Mouse (Mus musculus): ENCODE measurements around the gene Lmcd1. TPM values are rescaled to one million over a fixed set of nuclear protein-coding genes. Genes with fewer than 3 reads are reported as not detected.

Lmcd1 gene
- total RNA-seq, 2 experiments from 2014 or later = 5.2 to 8.4 TPM

GRCm38 (mm10) chr6:112359341-112359740 lies 85.8 kb downstream of the Lmcd1 start:
- no peak for DNase-seq

- DNase-seq = no peak
Observed at GRCm38 (mm10) chr6:112360676-112361075, 87.1 kb downstream of the Lmcd1 start.

- peak; percentile 77 to 84 for DNase-seq
Observed at GRCm38 (mm10) chr6:112362349-112362958, 88.9 kb downstream of the Lmcd1 start.

GRCm38 (mm10) chr6:112364581-112364980 lies 91.0 kb downstream of the Lmcd1 start:
- DNase-seq = peak in 1 of 2 experiments; percentile 69

- DNase-seq = peak in 1 of 2 experiments; percentile 27
Observed at GRCm38 (mm10) chr6:112365294-112365693, 91.7 kb downstream of the Lmcd1 start.

GRCm38 (mm10) chr6:112373886-112374585 lies 100.5 kb downstream of the Lmcd1 start:
- peak; percentile 45 to 53 for DNase-seq

- DNase-seq = no peak
Observed at GRCm38 (mm10) chr6:112375661-112376392, 102.3 kb downstream of the Lmcd1 start.

- no peak for DNase-seq
Observed at GRCm38 (mm10) chr6:112379054-112379453, 105.5 kb downstream of the Lmcd1 start.

Other genes starting within 250 kb of the Lmcd1 start
- 10 to 100 TPM in 1 of 2 experiments, under 1 TPM in 1; 0.40 to 32.8 TPM for gene Ssu2, start 114.3 kb downstream of the Lmcd1 start, total RNA-seq (2021)
- gene Cav3, start 185.7 kb downstream of the Lmcd1 start, total RNA-seq (2021) = not detected
- 100 to 1,000 TPM in 1 of 2 experiments, 10 to 100 TPM in 1; 17.8 to 330 TPM for gene Oxtr, start 216.2 kb downstream of the Lmcd1 start, total RNA-seq (2021)